Mouse (Mus musculus): Measurements from ENCODE around the gene Tbc1d1.

GRCm38 (mm10) chr5:64282594-64282993, 126.5 kb downstream of the Tbc1d1 start:
- TF ChIP-seq CEBPB (IDR thresholded peaks at IDR 0.05; ENCODE audit: insufficient read depth, poor library complexity, severe bottlenecking), result no peak
- TF ChIP-seq MAX (IDR thresholded peaks at IDR 0.05; ENCODE audit: low read depth), result no peak
- no peak for TF ChIP-seq POLR2A (IDR thresholded peaks at IDR 0.05; ENCODE audit: insufficient read length, low read depth)

All from myocyte (in vitro differentiated cells).